Mouse (Mus musculus): ENCODE measurements around the gene Ccl7. TPM values are rescaled to one million over a fixed set of nuclear protein-coding genes. Genes with fewer than 3 reads are reported as not detected.

Gene Ccl7
- polyA plus RNA-seq (2015; fragmentation: Nextera tagmentation; extraction: Ambion mirVana), result 4.9 and 5.0 TPM in 2 replicates

DNA sequence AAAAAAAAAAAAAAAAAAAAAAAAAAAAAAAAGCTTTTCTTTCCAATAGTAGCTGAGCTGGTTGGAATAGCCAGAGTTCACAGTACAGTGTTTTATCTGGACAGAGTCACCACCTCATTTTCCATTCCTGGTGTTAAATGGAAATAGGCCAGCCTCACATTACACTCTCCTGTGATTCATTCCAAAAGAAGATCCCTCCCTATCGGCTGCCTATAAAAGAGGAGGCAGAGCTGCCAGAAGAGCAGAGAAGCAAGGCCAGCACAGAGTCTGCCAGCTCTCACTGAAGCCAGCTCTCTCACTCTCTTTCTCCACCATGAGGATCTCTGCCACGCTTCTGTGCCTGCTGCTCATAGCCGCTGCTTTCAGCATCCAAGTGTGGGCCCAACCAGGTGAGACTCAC, at the start of gene Ccl7:
Ccl7 (plus strand) TSS at position 242 of the 400 bp plus-strand sequence.
- no peaks in the 10 kb centered on the region for H3K36me3 ChIP-seq
- no peaks in the 10 kb centered on the region for H3K27me3 ChIP-seq
- H3K9me3 ChIP-seq (replicated peaks), result no peaks in the 10 kb centered on the region
- WGBS, result 51% methylated on average over 3 of the region's 3 CpGs
- H3K4me3 ChIP-seq, result no peak within 1 kb of the TSS
- H3K4me2 ChIP-seq, result no peak within 1 kb of the TSS
- peaks cover 2% of the 10 kb centered on the region; the same call in 1 of the 2 replicates for H3K4me1 ChIP-seq (replicated peaks)
- H3K27ac ChIP-seq, result 0 out of 2 replicates have a peak within 1 kb of the TSS, but pooled peaks have one; percentile 9
- H3K9ac ChIP-seq, result no peak within 1 kb of the TSS
- ATAC-seq (replicated peaks; ENCODE audit: insufficient number of reproducible peaks, insufficient read depth, low FRiP score, low read depth), result no peak

DNA sequence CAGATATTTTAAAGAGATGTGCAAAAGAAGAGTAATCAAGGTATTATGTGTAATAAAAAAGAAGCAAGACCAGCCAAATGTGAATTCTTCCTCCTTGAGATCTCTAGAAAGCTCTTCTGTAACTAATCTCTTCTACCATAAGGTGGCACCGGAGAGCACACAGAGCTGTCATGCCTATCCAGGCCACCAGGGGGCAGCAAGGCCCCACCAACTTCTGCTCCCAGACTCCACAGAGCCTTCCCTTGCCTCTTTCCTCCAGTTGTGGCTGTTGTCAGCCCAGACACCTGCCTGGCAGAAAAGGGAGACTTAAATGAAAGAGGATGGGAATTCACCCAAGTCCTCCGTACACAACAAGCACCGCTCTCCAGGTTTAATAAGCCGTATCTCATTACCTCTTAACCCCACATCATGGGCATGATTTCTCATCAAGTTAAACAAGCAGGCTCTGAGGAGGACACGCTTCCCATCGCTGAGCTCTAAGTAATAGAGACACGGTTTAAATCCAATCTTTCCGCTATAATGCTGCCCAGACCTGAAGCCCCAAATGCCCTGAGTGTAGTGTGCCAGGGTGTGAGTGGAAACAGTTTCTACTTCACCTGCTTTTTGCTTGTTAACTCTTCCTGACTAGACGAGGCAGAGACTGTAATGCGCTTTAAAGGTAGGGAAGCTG, 49.2 kb upstream of the Ccl7 start:
- no peak overlapping the region for H3K4me2 ChIP-seq
- H3K9ac ChIP-seq, result no peak overlapping the region
- H3K4me3 ChIP-seq, result no peak overlapping the region
- no peak for ATAC-seq (replicated peaks; ENCODE audit: insufficient number of reproducible peaks, insufficient read depth, low FRiP score, low read depth)
- H3K36me3 ChIP-seq, result no peaks in the 10 kb centered on the region
- peaks cover 4% of the 10 kb centered on the region; the same call in 1 of the 2 replicates for H3K27me3 ChIP-seq
- 66% methylated on average over 10 of the region's 10 CpGs for WGBS
- H3K27ac ChIP-seq, result no peak overlapping the region
- H3K9me3 ChIP-seq (replicated peaks), result no peaks in the 10 kb centered on the region
- H3K4me1 ChIP-seq (replicated peaks), result no peaks in the 10 kb centered on the region

GRCm38 (mm10) chr11:81997085-81997484, 48.4 kb upstream of the Ccl7 start:
- Histone ChIP-seq H3K9ac (no peak overlapping the region), H3K4me1 (replicated peaks) (no peaks in the 10 kb centered on the region), H3K27me3 (peaks cover 4% of the 10 kb centered on the region; the same call in 1 of the 2 replicates), H3K27ac (no peak overlapping the region), H3K36me3 (no peaks in the 10 kb centered on the region), H3K9me3 (replicated peaks) (no peaks in the 10 kb centered on the region), H3K4me2 (no peak overlapping the region), H3K4me3 (no peak overlapping the region)
- 79% methylated on average over 5 of the region's 5 CpGs for WGBS
- no peak for ATAC-seq (replicated peaks; ENCODE audit: insufficient number of reproducible peaks, insufficient read depth, low FRiP score, low read depth)

DNA sequence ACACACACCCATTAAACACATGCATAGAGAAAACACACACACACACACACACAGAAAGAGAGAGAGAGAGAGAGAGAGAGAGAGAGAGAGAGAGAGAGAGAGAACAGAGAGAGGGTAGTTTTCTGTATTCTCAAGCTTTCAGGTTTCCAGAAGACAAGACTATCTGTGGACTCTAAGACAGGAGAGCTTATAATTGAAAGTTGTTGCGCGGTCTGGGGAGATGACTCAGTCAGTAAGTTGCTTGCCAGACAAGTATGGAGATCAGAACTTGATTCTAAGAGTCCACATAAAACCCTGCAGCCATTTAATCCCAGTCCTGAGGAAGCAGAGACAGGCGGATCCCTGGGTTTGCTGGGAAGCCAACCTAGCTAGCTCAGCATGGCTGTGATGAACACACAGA, 46.9 kb upstream of the Ccl7 start:
- Histone ChIP-seq H3K27ac (no peak overlapping the region), H3K9ac (no peak overlapping the region), H3K36me3 (no peaks in the 10 kb centered on the region), H3K27me3 (peaks cover 4% of the 10 kb centered on the region; the same call in 1 of the 2 replicates), H3K4me3 (no peak overlapping the region), H3K4me2 (no peak overlapping the region), H3K9me3 (replicated peaks) (no peaks in the 10 kb centered on the region), H3K4me1 (replicated peaks) (no peaks in the 10 kb centered on the region)
- WGBS, result 78% methylated on average over 3 of the region's 3 CpGs
- ATAC-seq (replicated peaks; ENCODE audit: insufficient number of reproducible peaks, insufficient read depth, low FRiP score, low read depth), result no peak

DNA sequence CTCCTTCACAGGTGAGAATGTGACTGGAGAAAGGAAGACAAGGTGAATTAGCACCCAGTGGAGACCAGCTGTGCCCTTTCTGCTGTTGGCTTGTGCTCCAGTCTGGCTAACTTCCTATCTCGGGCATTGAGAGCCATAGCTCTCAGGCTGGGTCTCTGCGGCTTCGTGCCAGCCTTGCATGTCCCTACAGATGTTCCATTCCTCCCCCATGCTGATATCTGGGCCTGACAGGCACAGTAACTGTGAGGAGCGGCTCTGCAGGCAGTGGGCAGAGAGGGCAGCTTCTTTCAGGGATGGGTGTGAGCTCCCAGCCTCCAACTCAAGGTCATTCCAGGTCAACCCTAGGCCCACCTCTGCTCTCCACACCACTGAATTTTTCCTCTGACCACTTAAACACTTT, 46.0 kb upstream of the Ccl7 start:
- Histone ChIP-seq H3K9ac (no peak overlapping the region), H3K4me3 (no peak overlapping the region), H3K4me1 (replicated peaks) (no peaks in the 10 kb centered on the region), H3K9me3 (replicated peaks) (no peaks in the 10 kb centered on the region), H3K4me2 (no peak overlapping the region), H3K27me3 (peaks cover 4% of the 10 kb centered on the region; the same call in 1 of the 2 replicates), H3K36me3 (no peaks in the 10 kb centered on the region), H3K27ac (no peak overlapping the region)
- ATAC-seq (replicated peaks; ENCODE audit: insufficient number of reproducible peaks, insufficient read depth, low FRiP score, low read depth), result no peak
- WGBS, result 61% methylated on average over 4 of the region's 4 CpGs

GRCm38 (mm10) chr11:82000581-82000980, 44.9 kb upstream of the Ccl7 start:
- WGBS, result 58% methylated on average over 5 of the region's 5 CpGs
- Histone ChIP-seq H3K9me3 (replicated peaks) (no peaks in the 10 kb centered on the region), H3K27ac (no peak overlapping the region), H3K4me3 (no peak overlapping the region), H3K4me1 (replicated peaks) (no peaks in the 10 kb centered on the region), H3K27me3 (peaks cover 4% of the 10 kb centered on the region; the same call in 1 of the 2 replicates), H3K36me3 (no peaks in the 10 kb centered on the region), H3K4me2 (no peak overlapping the region), H3K9ac (no peak overlapping the region)
- no peak for ATAC-seq (replicated peaks; ENCODE audit: insufficient number of reproducible peaks, insufficient read depth, low FRiP score, low read depth)

- no peaks in the 10 kb centered on the region for H3K4me1 ChIP-seq (replicated peaks)
- no peaks in the 10 kb centered on the region for H3K27me3 ChIP-seq
- H3K9ac ChIP-seq, result no peak overlapping the region
- no peaks in the 10 kb centered on the region for H3K9me3 ChIP-seq (replicated peaks)
- H3K36me3 ChIP-seq, result no peaks in the 10 kb centered on the region
- no peak overlapping the region for H3K27ac ChIP-seq
- no peak for ATAC-seq (replicated peaks; ENCODE audit: insufficient number of reproducible peaks, insufficient read depth, low FRiP score, low read depth)
- H3K4me2 ChIP-seq, result no peak overlapping the region
- H3K4me3 ChIP-seq, result no peak overlapping the region
- 58% methylated on average over 2 of the region's 2 CpGs for WGBS
These were observed 40.7 kb upstream of the Ccl7 start for GRCm38 (mm10) chr11:82004810-82005209.

DNA sequence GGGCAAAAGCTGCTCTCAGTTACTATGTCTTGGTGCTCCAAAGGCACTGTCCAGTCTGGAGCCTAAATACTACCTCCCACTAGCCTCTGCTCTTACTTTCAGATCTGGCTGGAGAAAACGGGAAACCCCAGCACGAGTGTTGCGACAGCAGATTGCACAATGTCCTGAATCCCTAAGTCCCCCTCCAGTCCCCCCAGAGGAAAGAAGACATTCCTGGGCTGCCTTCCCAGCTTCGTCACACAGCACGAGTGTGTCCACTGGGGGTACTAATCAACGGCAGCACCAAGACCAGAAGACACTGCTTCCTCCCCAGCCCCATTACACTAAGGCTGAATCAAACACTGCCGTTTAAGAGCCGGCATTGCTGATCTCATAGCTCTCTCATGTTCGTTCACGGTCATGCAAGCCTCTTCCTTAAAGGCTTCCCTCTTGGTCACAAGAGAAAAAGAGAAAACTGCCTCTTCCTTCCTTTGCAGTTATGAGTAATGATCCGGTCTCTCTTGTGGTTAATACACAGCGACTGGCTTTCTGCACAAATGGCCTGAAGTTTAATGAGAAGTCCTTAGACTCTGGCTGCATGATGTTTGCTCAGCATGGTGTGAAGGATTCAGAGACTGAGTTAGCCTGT, 38.6 kb upstream of the Ccl7 start:
- no peak overlapping the region for H3K4me3 ChIP-seq
- H3K9ac ChIP-seq, result no peak overlapping the region
- H3K4me1 ChIP-seq (replicated peaks), result no peaks in the 10 kb centered on the region
- peak; percentile 70; the same call in 1 of the 2 replicates for ATAC-seq (replicated peaks; ENCODE audit: insufficient number of reproducible peaks, insufficient read depth, low FRiP score, low read depth)
- H3K27me3 ChIP-seq, result no peaks in the 10 kb centered on the region
- 30% methylated on average over 12 of the region's 12 CpGs for WGBS
- H3K4me2 ChIP-seq, result peak overlapping the region; percentile 19; the same call in 1 of the 2 replicates
- peak overlapping the region; percentile 32 for H3K27ac ChIP-seq
- H3K36me3 ChIP-seq, result no peaks in the 10 kb centered on the region
- no peaks in the 10 kb centered on the region for H3K9me3 ChIP-seq (replicated peaks)

- Histone ChIP-seq H3K4me2 (no peak overlapping the region), H3K27me3 (no peaks in the 10 kb centered on the region), H3K9ac (no peak overlapping the region), H3K4me1 (replicated peaks) (no peaks in the 10 kb centered on the region), H3K27ac (no peak overlapping the region), H3K9me3 (replicated peaks) (no peaks in the 10 kb centered on the region), H3K4me3 (no peak overlapping the region), H3K36me3 (no peaks in the 10 kb centered on the region)
- WGBS, result 84% methylated on average over 3 of the region's 3 CpGs
- ATAC-seq (replicated peaks; ENCODE audit: insufficient number of reproducible peaks, insufficient read depth, low FRiP score, low read depth), result no peak
These were observed 35.4 kb upstream of the Ccl7 start for GRCm38 (mm10) chr11:82010115-82010514.

DNA sequence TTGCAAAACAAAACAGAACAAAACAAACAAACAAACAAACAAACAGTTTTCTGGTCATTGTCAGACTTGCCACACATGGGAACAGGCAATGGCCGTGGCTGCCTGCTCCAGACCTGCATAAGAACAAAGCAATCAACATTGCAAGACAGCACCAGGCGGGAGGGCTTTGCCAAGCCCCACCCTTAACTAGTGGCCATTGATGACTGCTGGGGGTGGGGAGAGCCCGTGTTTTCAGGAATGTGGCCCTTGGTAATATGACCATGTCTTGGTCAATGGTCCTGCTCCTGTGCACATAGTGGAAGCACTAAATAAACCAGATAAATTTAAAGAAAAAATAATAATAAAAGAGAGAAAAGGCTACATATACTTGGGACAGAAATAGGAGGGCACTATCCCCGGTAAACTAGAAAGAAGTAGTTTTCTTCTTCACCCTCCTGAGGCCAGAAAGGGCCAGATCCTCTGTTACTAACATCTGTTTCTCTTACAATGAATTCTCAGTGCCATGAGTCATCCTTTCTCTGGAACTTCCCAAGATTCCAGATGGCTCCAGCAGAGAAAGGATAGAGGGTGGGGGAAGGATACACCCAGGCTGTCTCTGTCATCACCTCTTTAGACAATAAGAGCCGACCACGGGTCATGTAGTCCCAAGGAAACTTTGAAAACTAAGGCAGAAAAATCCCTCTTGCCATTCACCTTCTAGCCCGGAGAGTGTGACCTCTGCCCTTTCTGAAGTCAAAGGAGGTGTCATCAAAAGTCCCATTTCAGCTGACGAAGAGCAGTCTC, 33.9 kb upstream of the Ccl7 start:
- H3K4me3 ChIP-seq, result no peak overlapping the region
- H3K9me3 ChIP-seq (replicated peaks), result no peaks in the 10 kb centered on the region
- no peak overlapping the region for H3K27ac ChIP-seq
- H3K27me3 ChIP-seq, result no peaks in the 10 kb centered on the region
- H3K4me1 ChIP-seq (replicated peaks), result no peaks in the 10 kb centered on the region
- no peak overlapping the region for H3K9ac ChIP-seq
- H3K36me3 ChIP-seq, result no peaks in the 10 kb centered on the region
- no peak for ATAC-seq (replicated peaks; ENCODE audit: insufficient number of reproducible peaks, insufficient read depth, low FRiP score, low read depth)
- H3K4me2 ChIP-seq, result no peak overlapping the region
- WGBS, result 40% methylated on average over 8 of the region's 8 CpGs

- H3K9ac ChIP-seq, result no peak overlapping the region
- H3K4me3 ChIP-seq, result no peak overlapping the region
- no peaks in the 10 kb centered on the region for H3K27me3 ChIP-seq
- 63% methylated on average over 1 of the region's 1 CpGs for WGBS
- no peak for ATAC-seq (replicated peaks; ENCODE audit: insufficient number of reproducible peaks, insufficient read depth, low FRiP score, low read depth)
- H3K4me1 ChIP-seq (replicated peaks), result no peaks in the 10 kb centered on the region
- H3K4me2 ChIP-seq, result no peak overlapping the region
- H3K27ac ChIP-seq, result no peak overlapping the region
- H3K36me3 ChIP-seq, result no peaks in the 10 kb centered on the region
- H3K9me3 ChIP-seq (replicated peaks), result no peaks in the 10 kb centered on the region
These were observed 31.8 kb upstream of the Ccl7 start for GRCm38 (mm10) chr11:82013756-82014155.

Measured in heart, embryonic 15.5 days (tissue).